Mouse (Mus musculus) olfactory bulb, adult 2 months (tissue): ENCODE data around the gene Sdk2. TPM values are rescaled to one million over a fixed set of nuclear protein-coding genes. Genes with fewer than 3 reads are reported as not detected.

Experiments
- H3K27ac ChIP-seq: fragments of 200-500 bp; 2 replicates; pipeline ENCODE4 v1.5.1; 2012; ENCODE audit warnings: low read depth, low read length; ENCODE audit not compliant: insufficient read depth
- H3K4me1 ChIP-seq: fragments of 200-500 bp; 2 replicates; pipeline ENCODE4 v1.6.1; 2012; ENCODE audit warnings: low read length; ENCODE audit not compliant: control insufficient read depth, insufficient read depth
- H3K4me3 ChIP-seq: fragments of 200-500 bp; 2 replicates; pipeline ENCODE4 v1.5.1; 2012; ENCODE audit warnings: mild to moderate bottlenecking, low read depth, low read length, moderate library complexity; ENCODE audit not compliant: insufficient read depth
- CTCF ChIP-seq: fragments of 200-500 bp; IDR thresholded peaks from 2 replicates; pipeline ENCODE4 v1.5.1; 2012; ENCODE audit warnings: low read depth, mild to moderate bottlenecking, low read length, moderate library complexity; ENCODE audit not compliant: insufficient read depth
- POLR2A ChIP-seq: fragments of 200-500 bp; IDR thresholded peaks from 2 replicates; pipeline ENCODE4 v1.6.1; 2012; ENCODE audit warnings: mild to moderate bottlenecking, low read depth, low read length, moderate library complexity; ENCODE audit not compliant: insufficient read depth
- WGBS: fragments of 180-500 bp; shearing (Covaris S2); methylation state at CpG from one replicate; pipeline ENCODE4 v1.1.7; 2018; 5-methylcytosine and 5-hydroxymethylcytosine counted together
- polyA plus RNA-seq: library from polyadenylated mRNA; stranded (reverse); fragments of >200 nt; gene quantifications from 2 replicates; pipeline ENCODE4 v1.2.4, GENCODE M21; 2012; ENCODE audit warnings: low replicate concordance; ENCODE audit not compliant: missing spikeins, insufficient read depth, insufficient read length

The Sdk2 gene
- polyA plus RNA-seq, 1 experiment: not detected

DNA sequence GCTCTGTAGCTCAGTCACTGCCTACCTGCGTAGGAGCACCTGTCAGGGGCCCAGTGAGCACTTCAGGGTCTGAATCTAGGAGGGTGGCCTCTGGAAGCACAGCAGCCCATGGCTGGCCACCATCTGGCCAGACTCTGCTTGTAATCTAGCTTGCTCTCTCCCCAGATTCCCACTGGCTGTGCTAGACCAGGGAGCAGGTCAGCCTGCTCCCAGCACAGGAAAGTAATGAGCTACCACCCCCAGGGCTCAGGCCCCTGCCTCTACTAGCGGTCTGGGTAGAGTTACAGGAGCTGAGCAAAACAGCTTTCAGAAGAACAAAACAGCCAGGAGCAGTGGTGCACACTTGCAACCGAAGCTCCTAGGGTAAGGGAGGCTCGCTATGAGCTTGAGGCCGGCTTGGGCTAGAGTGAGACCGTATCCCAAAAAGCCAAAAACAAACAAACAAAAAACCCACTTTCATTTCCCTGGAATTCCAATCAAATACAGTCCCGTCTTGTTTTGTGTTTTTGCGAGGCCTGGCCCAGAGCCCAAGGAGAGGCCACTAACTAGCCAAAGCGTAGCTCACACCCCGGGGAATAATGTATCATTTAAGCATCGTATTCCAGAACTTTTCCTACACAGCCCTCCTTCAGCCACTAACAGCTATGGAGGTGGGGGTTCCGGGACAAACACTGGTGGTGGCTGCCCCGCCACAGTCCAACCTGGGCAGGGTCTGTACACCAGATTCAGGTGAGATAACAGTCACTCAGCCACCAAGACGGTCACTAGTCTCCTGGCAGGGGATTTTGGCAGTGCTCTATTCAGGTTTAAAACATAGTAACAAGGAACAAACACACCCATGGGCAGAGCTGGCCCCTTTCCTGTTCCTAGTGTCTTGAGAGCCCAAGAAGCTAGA, 339.6 kb downstream of the Sdk2 start:
- 74% methylated on average over 14 of the region's 14 CpGs for WGBS
- no peak overlapping the region for H3K4me3 ChIP-seq
- H3K27ac ChIP-seq: no peak overlapping the region
- H3K4me1 ChIP-seq: peaks cover 24% of the 10 kb centered on the region
- TF ChIP-seq POLR2A (no peak), CTCF (no peak)
